Mouse (Mus musculus) forebrain, embryonic 12.5 days (tissue): Measurements from ENCODE around the gene Celf3. TPM values are rescaled to one million over a fixed set of nuclear protein-coding genes. Genes with fewer than 3 reads are reported as not detected.

Experiments used
- ATAC-seq: fragments of 200-750 bp; cut with Nextera tagmentation; 2 replicates; pipeline ENCODE4 v1.8.0; 2017; ENCODE audit warnings: moderate TSS enrichment; ENCODE audit not compliant: low FRiP score
- H3K27ac ChIP-seq: fragments of 300-500 bp; sonication (generic); 2 replicates; pipeline ENCODE4 v1.5.1; 2016; ENCODE audit warnings: mild to moderate bottlenecking
- H3K27me3 ChIP-seq: fragments of 300-500 bp; sonication (generic); 2 replicates; pipeline ENCODE4 v1.6.1; 2016; ENCODE audit warnings: mild to moderate bottlenecking
- H3K36me3 ChIP-seq: fragments of 300-500 bp; sonication (generic); replicated peaks from 2 replicates; pipeline ENCODE4 v1.6.1; 2016; ENCODE audit warnings: mild to moderate bottlenecking
- H3K4me1 ChIP-seq: fragments of 300-500 bp; sonication (generic); 2 replicates; pipeline ENCODE4 v1.6.1; 2016
- H3K4me2 ChIP-seq: fragments of 300-500 bp; sonication (generic); 2 replicates; pipeline ENCODE4 v1.6.1; 2016; ENCODE audit warnings: mild to moderate bottlenecking, moderate library complexity
- H3K4me3 ChIP-seq: fragments of 300-500 bp; sonication (generic); replicated peaks from 2 replicates; pipeline ENCODE4 v1.5.1; 2016; ENCODE audit warnings: mild to moderate bottlenecking
- H3K9ac ChIP-seq: fragments of 300-500 bp; sonication (generic); 2 replicates; pipeline ENCODE4 v1.6.1; 2016; ENCODE audit warnings: mild to moderate bottlenecking
- H3K9me3 ChIP-seq: fragments of 300-500 bp; sonication (generic); 2 replicates; pipeline ENCODE4 v1.6.1; 2016
- WGBS: fragments of 180-500 bp; shearing (Covaris S2); methylation state at CpG from one replicate; pipeline ENCODE4 v1.1.7; 2016; 5-methylcytosine and 5-hydroxymethylcytosine counted together
- polyA plus RNA-seq: library from polyadenylated mRNA; unstranded; fragments of >200 nt; fragmentation: Nextera tagmentation; extraction: Ambion mirVana; gene quantifications from 2 replicates; pipeline ENCODE4 v1.2.1, GENCODE M21; 2016

Celf3 gene
- polyA plus RNA-seq, 1 experiment from 2014 or later = 218 TPM

- Histone ChIP-seq H3K4me2 (peak overlapping the region; percentile 48), H3K9ac (no peak overlapping the region), H3K27ac (peak overlapping the region; percentile 92), H3K27me3 (peaks cover 6% of the 10 kb centered on the region; the same call in 1 of the 2 replicates), H3K36me3 (peaks cover 45% of the 10 kb centered on the region), H3K4me1 (peaks cover 99% of the 10 kb centered on the region), H3K9me3 (no peaks in the 10 kb centered on the region), H3K4me3 (no peak overlapping the region)
- WGBS = 85% methylated on average over 17 of the region's 17 CpGs
- ATAC-seq = no peak
These were observed 4.8 kb downstream of the Celf3 start for GRCm38 (mm10) chr3:94482764-94483385.

- H3K36me3 ChIP-seq = peaks cover 55% of the 10 kb centered on the region
- no peaks in the 10 kb centered on the region for H3K9me3 ChIP-seq
- 2% methylated on average over 20 of the region's 20 CpGs for WGBS
- H3K27me3 ChIP-seq = peaks cover 6% of the 10 kb centered on the region; the same call in 1 of the 2 replicates
- peak overlapping the region; percentile 48 for H3K4me2 ChIP-seq
- peak; percentile 95 for ATAC-seq
- H3K9ac ChIP-seq = 0 out of 2 replicates have a peak overlapping the region, but pooled peaks have one; percentile 12
- peak overlapping the region; percentile 21 for H3K4me3 ChIP-seq
- H3K4me1 ChIP-seq = peaks cover 94% of the 10 kb centered on the region
- H3K27ac ChIP-seq = peak overlapping the region; percentile 92
These were observed 5.8 kb downstream of the Celf3 start for GRCm38 (mm10) chr3:94483790-94484439.

- H3K27me3 ChIP-seq = no peaks in the 10 kb centered on the region
- ATAC-seq = no peak
- no peak overlapping the region for H3K4me3 ChIP-seq
- peak overlapping the region; percentile 48; the same call in 1 of the 2 replicates for H3K4me2 ChIP-seq
- peaks cover 82% of the 10 kb centered on the region for H3K4me1 ChIP-seq
- H3K9me3 ChIP-seq = no peaks in the 10 kb centered on the region
- H3K9ac ChIP-seq = no peak overlapping the region
- 45% methylated on average over 7 of the region's 7 CpGs for WGBS
- peaks cover 74% of the 10 kb centered on the region for H3K36me3 ChIP-seq
- peak overlapping the region; percentile 92; the same call in 1 of the 2 replicates for H3K27ac ChIP-seq
These were observed 7.8 kb downstream of the Celf3 start for GRCm38 (mm10) chr3:94485922-94486321.

GRCm38 (mm10) chr3:94487581-94487980 lies 9.5 kb downstream of the Celf3 start:
- ATAC-seq = no peak
- H3K27ac ChIP-seq = peak overlapping the region; percentile 61; the same call in 1 of the 2 replicates
- no peak overlapping the region for H3K9ac ChIP-seq
- 84% methylated on average over 6 of the region's 6 CpGs for WGBS
- no peaks in the 10 kb centered on the region for H3K9me3 ChIP-seq
- H3K27me3 ChIP-seq = no peaks in the 10 kb centered on the region
- peaks cover 74% of the 10 kb centered on the region for H3K4me1 ChIP-seq
- H3K4me3 ChIP-seq = no peak overlapping the region
- peaks cover 72% of the 10 kb centered on the region for H3K36me3 ChIP-seq
- H3K4me2 ChIP-seq = no peak overlapping the region

GRCm38 (mm10) chr3:94497162-94497561 lies 19.1 kb downstream of the Celf3 start:
- no peaks in the 10 kb centered on the region; the same call in 1 of the 2 replicates for H3K4me1 ChIP-seq
- 90% methylated on average over 4 of the region's 4 CpGs for WGBS
- no peak overlapping the region for H3K27ac ChIP-seq
- H3K4me3 ChIP-seq = no peak overlapping the region
- ATAC-seq = no peak
- no peaks in the 10 kb centered on the region for H3K9me3 ChIP-seq
- H3K27me3 ChIP-seq = no peaks in the 10 kb centered on the region
- H3K4me2 ChIP-seq = no peak overlapping the region
- H3K9ac ChIP-seq = no peak overlapping the region
- peaks cover 27% of the 10 kb centered on the region for H3K36me3 ChIP-seq

GRCm38 (mm10) chr3:94502243-94502642 lies 24.1 kb downstream of the Celf3 start:
- ATAC-seq = 0 out of 2 replicates have a peak, but pooled peaks have one; percentile 33
- WGBS = 75% methylated on average over 3 of the region's 3 CpGs
- H3K36me3 ChIP-seq = peaks cover 39% of the 10 kb centered on the region

GRCm38 (mm10) chr3:94506664-94507063 lies 28.6 kb downstream of the Celf3 start:
- Histone ChIP-seq H3K36me3 (peaks cover 40% of the 10 kb centered on the region), H3K27me3 (no peaks in the 10 kb centered on the region), H3K4me1 (no peaks in the 10 kb centered on the region), H3K9me3 (0 out of 2 replicates have a peak, but pooled peaks cover 3% of the 10 kb centered on the region), H3K27ac (no peak overlapping the region), H3K9ac (no peak overlapping the region), H3K4me2 (no peak overlapping the region), H3K4me3 (no peak overlapping the region)
- no peak for ATAC-seq
- 100% methylated on average over 1 of the region's 1 CpGs for WGBS

More at GRCm38 (mm10) chr3:94502243-94502642, 24.1 kb downstream of the Celf3 start:
- Histone ChIP-seq H3K27ac (no peak overlapping the region), H3K27me3 (no peaks in the 10 kb centered on the region), H3K4me3 (no peak overlapping the region), H3K4me1 (no peaks in the 10 kb centered on the region), H3K9ac (no peak overlapping the region), H3K4me2 (no peak overlapping the region), H3K9me3 (0 out of 2 replicates have a peak, but pooled peaks cover 3% of the 10 kb centered on the region)

GRCm38 (mm10) chr3:94526731-94527130 lies 48.6 kb downstream of the Celf3 start:
- Histone ChIP-seq H3K4me3 (no peak overlapping the region), H3K4me1 (no peaks in the 10 kb centered on the region), H3K4me2 (no peak overlapping the region), H3K27me3 (no peaks in the 10 kb centered on the region), H3K9me3 (no peaks in the 10 kb centered on the region), H3K27ac (no peak overlapping the region), H3K9ac (no peak overlapping the region), H3K36me3 (peaks cover 33% of the 10 kb centered on the region)
- WGBS = 79% methylated on average over 2 of the region's 2 CpGs
- no peak for ATAC-seq

- no peak overlapping the region for H3K27ac ChIP-seq
- H3K4me1 ChIP-seq = no peaks in the 10 kb centered on the region; the same call in 1 of the 2 replicates
- H3K9ac ChIP-seq = no peak overlapping the region
- H3K9me3 ChIP-seq = no peaks in the 10 kb centered on the region
- H3K4me3 ChIP-seq = no peak overlapping the region
- H3K27me3 ChIP-seq = no peaks in the 10 kb centered on the region
- H3K36me3 ChIP-seq = peaks cover 8% of the 10 kb centered on the region; the same call in 1 of the 2 replicates
- ATAC-seq = no peak
- H3K4me2 ChIP-seq = no peak overlapping the region
These were observed 55.9 kb downstream of the Celf3 start for GRCm38 (mm10) chr3:94533968-94534367.

- no peak overlapping the region for H3K9ac ChIP-seq
- no peak for ATAC-seq
- H3K36me3 ChIP-seq = no peaks in the 10 kb centered on the region
- H3K4me1 ChIP-seq = no peaks in the 10 kb centered on the region; the same call in 1 of the 2 replicates
- no peaks in the 10 kb centered on the region for H3K9me3 ChIP-seq
- 92% methylated on average over 3 of the region's 3 CpGs for WGBS
- no peak overlapping the region for H3K27ac ChIP-seq
- H3K4me2 ChIP-seq = no peak overlapping the region
- H3K27me3 ChIP-seq = no peaks in the 10 kb centered on the region
- no peak overlapping the region for H3K4me3 ChIP-seq
These were observed 59.1 kb downstream of the Celf3 start for GRCm38 (mm10) chr3:94537187-94537586.
